Mouse (Mus musculus): Measurements from ENCODE around the gene Mto1. TPM values are rescaled to one million over a fixed set of nuclear protein-coding genes. Genes with fewer than 3 reads are reported as not detected.
"Not testable (repeated sequence)": the region's sequence is repeated elsewhere in the genome, so short reads cannot be mapped to it uniquely, and the experiment has no call there.

Mto1 gene
- polyA plus RNA-seq, 1 experiment, result 33.9 TPM

- no peak for DNase-seq (ENCODE audit: extremely low spot score in 1 of 2, low spot score in 1 of 2)
Observed at GRCm38 (mm10) chr9:78504679-78505078, 56.7 kb downstream of the Mto1 start.

- DNase-seq (ENCODE audit: extremely low spot score in 1 of 2, low spot score in 1 of 2), result no peak
Observed at GRCm38 (mm10) chr9:78505223-78505622, 57.2 kb downstream of the Mto1 start.

- no peak for DNase-seq (ENCODE audit: extremely low spot score in 1 of 2, low spot score in 1 of 2)
Observed at GRCm38 (mm10) chr9:78506002-78506721, 58.2 kb downstream of the Mto1 start.

- no peak for DNase-seq (ENCODE audit: extremely low spot score in 1 of 2, low spot score in 1 of 2)
Observed at GRCm38 (mm10) chr9:78506722-78507077, 58.7 kb downstream of the Mto1 start.

- no peak for DNase-seq (ENCODE audit: extremely low spot score in 1 of 2, low spot score in 1 of 2)
Observed at GRCm38 (mm10) chr9:78508106-78508786, 60.2 kb downstream of the Mto1 start.

GRCm38 (mm10) chr9:78511705-78512104, 63.7 kb downstream of the Mto1 start:
- no peak for DNase-seq (ENCODE audit: extremely low spot score in 1 of 2, low spot score in 1 of 2)

GRCm38 (mm10) chr9:78513776-78514500, 65.9 kb downstream of the Mto1 start:
- DNase-seq (ENCODE audit: extremely low spot score in 1 of 2, low spot score in 1 of 2), result no peak

- DNase-seq (ENCODE audit: extremely low spot score in 1 of 2, low spot score in 1 of 2), result no peak
Observed at GRCm38 (mm10) chr9:78514681-78515080, 66.7 kb downstream of the Mto1 start.

GRCm38 (mm10) chr9:78516125-78516524, 68.1 kb downstream of the Mto1 start:
- no peak for DNase-seq (ENCODE audit: extremely low spot score in 1 of 2, low spot score in 1 of 2)

GRCm38 (mm10) chr9:78517237-78517636, 69.2 kb downstream of the Mto1 start:
- not testable (repeated sequence) for DNase-seq (ENCODE audit: extremely low spot score in 1 of 2, low spot score in 1 of 2)

- no peak for DNase-seq (ENCODE audit: extremely low spot score in 1 of 2, low spot score in 1 of 2)
Observed at GRCm38 (mm10) chr9:78520127-78520779, 72.2 kb downstream of the Mto1 start.

- DNase-seq (ENCODE audit: extremely low spot score in 1 of 2, low spot score in 1 of 2), result peak in 1 of 2 experiments; percentile 36
Observed at GRCm38 (mm10) chr9:78520780-78521601, 73.0 kb downstream of the Mto1 start.

- peak in 1 of 2 experiments; percentile 34 for DNase-seq (ENCODE audit: extremely low spot score in 1 of 2, low spot score in 1 of 2)
Observed at GRCm38 (mm10) chr9:78521689-78522088, 73.7 kb downstream of the Mto1 start.

Other genes with a start within 250 kb of the Mto1 start
- gene Gsta1, start 217.6 kb upstream of the Mto1 start, polyA plus RNA-seq (2012; rRNA removed), result not detected in 2 replicates
- gene Gm3776, start 191.1 kb upstream of the Mto1 start, polyA plus RNA-seq (2012; rRNA removed), result not detected in 2 replicates
- gene Gm10639, start 158.3 kb upstream of the Mto1 start, polyA plus RNA-seq (2012; rRNA removed), result not detected in 2 replicates
- gene Omt2a, start 133.4 kb upstream of the Mto1 start, polyA plus RNA-seq (2012; rRNA removed), result not detected in 2 replicates
- gene Omt2b, start 120.6 kb upstream of the Mto1 start, polyA plus RNA-seq (2012; rRNA removed), result not detected in 2 replicates
- 0.21 TPM in 1 of 2 replicates, not detected in the other for gene Gsta2, start 92.4 kb upstream of the Mto1 start, polyA plus RNA-seq (2012; rRNA removed)
- gene Dppa5a, start 80.0 kb upstream of the Mto1 start, polyA plus RNA-seq (2012; rRNA removed), result 0.18 TPM in 1 of 2 replicates, not detected in the other
- gene Ooep, start 69.5 kb upstream of the Mto1 start, polyA plus RNA-seq (2012; rRNA removed), result 0.06 and 0.08 TPM in 2 replicates
- gene Ddx43, start 52.4 kb upstream of the Mto1 start, polyA plus RNA-seq (2012; rRNA removed), result 0.19 and 0.30 TPM in 2 replicates
- 0.59 and 0.90 TPM in 2 replicates for gene Cgas, start 5.0 kb upstream of the Mto1 start, polyA plus RNA-seq (2012; rRNA removed)
- 0.68 and 0.80 TPM in 2 replicates for gene Gm17324, start 578 bp downstream of the Mto1 start, polyA plus RNA-seq (2012; rRNA removed)
- gene Eef1a1, start 40.9 kb downstream of the Mto1 start, polyA plus RNA-seq (2012; rRNA removed), result 3,478 and 3,677 TPM in 2 replicates
- gene Slc17a5, start 139.8 kb downstream of the Mto1 start, polyA plus RNA-seq (2012; rRNA removed), result 14.7 and 17.1 TPM in 2 replicates
- 0.17 and 0.22 TPM in 2 replicates for gene Cd109, start 167.3 kb downstream of the Mto1 start, polyA plus RNA-seq (2012; rRNA removed)